Mouse (Mus musculus) kidney, adult 2 months (tissue): ENCODE measurements around the gene Tmem232.

Experiments used
- CTCF ChIP-seq: fragments of 200-500 bp; conservative IDR thresholded peaks from 2 replicates; pipeline ENCODE4 v1.5.1; 2011; ENCODE audit warnings: low read depth, mild to moderate bottlenecking, control low read depth, low read length, moderate library complexity, mixed read lengths; ENCODE audit not compliant: insufficient read depth, insufficient read length
- POLR2A ChIP-seq: fragments of 200-500 bp; IDR thresholded peaks from one replicate; pipeline ENCODE4 v1.6.1; 2011; ENCODE audit warnings: low read depth, low read length, control low read depth

DNA sequence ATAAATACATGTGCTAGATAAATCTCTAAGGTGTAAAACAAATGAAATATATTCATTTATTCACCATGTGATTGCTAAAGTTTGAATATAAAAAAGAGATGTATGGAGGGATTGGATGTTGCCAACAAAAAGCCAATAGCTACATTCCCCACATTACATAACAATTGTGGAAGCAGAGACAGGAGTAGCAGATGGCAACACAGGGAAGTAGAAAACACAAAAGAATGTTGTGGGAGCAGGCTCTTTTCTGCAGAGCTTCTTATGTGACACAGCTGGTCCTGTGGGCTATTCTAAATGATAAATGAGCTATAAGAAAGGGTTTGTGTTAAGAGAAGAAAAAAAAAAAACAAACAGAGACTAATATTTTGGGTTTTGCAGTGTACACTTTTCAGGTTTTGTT, 240.6 kb downstream of the Tmem232 start:
- TF ChIP-seq CTCF (no peak), POLR2A (no peak)
